Mouse (Mus musculus) thymus, postnatal 25 days (tissue): ENCODE measurements at regions not wholly inside any gene's neighbourhood (a gene's known extent, or its start where the extent isn't known, plus 50 kb on each side); places are given as distances from the start of the nearest gene placed in this dataset.
"Not testable (repeated sequence)": the region's sequence is repeated elsewhere in the genome, so short reads cannot be mapped to it uniquely, and the experiment has no call there.

Experiments used
- DNase-seq: peaks from one replicate; pipeline ENCODE4 v3.0.0; 2022

GRCm38 (mm10) chr17:31732176-31732880 is 54.7 kb downstream of the Cryaa start:
- no peak for DNase-seq

- DNase-seq: peak; percentile 44
Measured at GRCm38 (mm10) chr17:31734521-31734920, 56.9 kb downstream of the Cryaa start.

GRCm38 (mm10) chr17:31736716-31737115 is 59.1 kb downstream of the Cryaa start:
- peak; percentile 41 for DNase-seq

- DNase-seq: no peak
Measured at GRCm38 (mm10) chr17:31738249-31738648, 60.6 kb downstream of the Cryaa start.

GRCm38 (mm10) chr17:31739586-31739985 is 62.0 kb downstream of the Cryaa start:
- no peak for DNase-seq

GRCm38 (mm10) chr17:31740059-31740458 is 62.5 kb downstream of the Cryaa start:
- no peak for DNase-seq

- DNase-seq: no peak
Measured at GRCm38 (mm10) chr17:31743656-31744055, 66.0 kb downstream of the Cryaa start.

- DNase-seq: no peak
Measured at GRCm38 (mm10) chr17:31746198-31747111, 68.8 kb downstream of the Cryaa start.

GRCm38 (mm10) chr17:31747563-31747962 is 70.0 kb downstream of the Cryaa start:
- no peak for DNase-seq

GRCm38 (mm10) chr17:31748158-31748557 is 70.6 kb downstream of the Cryaa start:
- DNase-seq: no peak

- DNase-seq: no peak
Measured at GRCm38 (mm10) chr17:31748971-31749370, 71.4 kb downstream of the Cryaa start.

- peak; percentile 28 for DNase-seq
Measured at GRCm38 (mm10) chr17:31751262-31751661, 73.7 kb downstream of the Cryaa start.

GRCm38 (mm10) chr17:31753113-31753858 is 75.7 kb downstream of the Cryaa start:
- DNase-seq: no peak

- no peak for DNase-seq
Measured at GRCm38 (mm10) chr17:31753859-31754229, 76.2 kb downstream of the Cryaa start.

- no peak for DNase-seq
Measured at GRCm38 (mm10) chr17:31760465-31760864, 82.9 kb downstream of the Cryaa start.

- no peak for DNase-seq
Measured at GRCm38 (mm10) chr17:31763078-31763477, 85.5 kb downstream of the Cryaa start.

- DNase-seq: no peak
Measured at GRCm38 (mm10) chr17:31766779-31767697, 88.6 kb downstream of the Sik1 start.

GRCm38 (mm10) chr17:31772201-31772820 is 83.3 kb downstream of the Sik1 start:
- DNase-seq: peak; percentile 10

- DNase-seq: not testable (repeated sequence)
Measured at GRCm38 (mm10) chr17:31773882-31774281, 81.7 kb downstream of the Sik1 start.

- DNase-seq: no peak
Measured at GRCm38 (mm10) chr17:31775037-31775436, 80.6 kb downstream of the Sik1 start.

GRCm38 (mm10) chr17:31775966-31776365 is 79.6 kb downstream of the Sik1 start:
- no peak for DNase-seq
